Mouse (Mus musculus): ENCODE data around the gene Pgrmc1. TPM values are rescaled to one million over a fixed set of nuclear protein-coding genes. Genes with fewer than 3 reads are reported as not detected.
A peak's percentile ranks its signal among the peaks of the same experiment; 100 is the strongest.
"Not testable (repeated sequence)": the region's sequence is repeated elsewhere in the genome, so short reads cannot be mapped to it uniquely, and the experiment has no call there.

The Pgrmc1 gene
- polyA plus RNA-seq, 1 experiment from 2014 or later: 227 TPM

DNA sequence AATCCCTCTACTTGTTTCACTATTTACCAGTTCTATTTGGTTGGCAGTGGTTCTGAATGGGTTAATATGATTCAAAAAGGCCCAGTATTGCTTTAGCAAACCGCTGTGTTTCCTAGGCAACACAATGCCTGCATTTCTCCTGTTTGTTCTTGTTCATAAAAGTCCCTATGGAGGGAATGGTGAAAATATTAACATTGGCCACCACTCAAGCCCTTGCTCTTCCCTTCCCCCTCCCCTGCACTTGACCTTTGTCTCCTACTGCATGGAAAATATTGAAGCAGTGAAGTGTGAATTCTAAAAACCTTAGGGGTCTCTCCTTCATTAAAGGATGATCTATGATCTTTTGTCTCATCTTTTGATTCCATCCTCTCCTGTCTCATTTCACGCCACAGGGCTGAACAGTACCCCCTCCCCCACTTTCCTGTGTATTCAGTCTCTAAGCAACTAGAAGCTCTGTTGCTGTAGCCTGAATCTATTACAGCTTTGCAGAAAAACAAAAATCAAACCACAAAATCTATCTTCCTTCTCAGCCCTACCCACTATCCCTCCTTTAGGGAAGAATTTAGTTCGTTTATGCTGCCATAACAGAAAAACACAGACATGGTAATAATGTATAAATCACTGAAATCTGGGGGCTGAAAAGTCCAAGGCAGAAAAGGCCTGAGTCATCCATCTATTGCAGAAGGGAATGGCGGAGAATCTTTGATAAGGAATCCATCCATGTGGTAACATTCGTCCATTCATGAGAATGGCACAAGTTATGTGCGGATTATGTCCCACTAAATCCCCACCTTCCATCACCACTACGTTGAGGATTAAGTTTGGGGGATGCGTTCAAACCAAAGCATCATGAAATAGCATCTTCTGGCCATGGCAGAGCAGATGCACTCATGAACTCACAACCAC, 10.4 kb upstream of the Pgrmc1 start:
- Histone ChIP-seq H3K4me1 (no peaks in the 10 kb centered on the region), H3K27me3 (replicated peaks) (no peaks in the 10 kb centered on the region), H3K36me3 (no peaks in the 10 kb centered on the region), H3K27ac (no peak overlapping the region), H3K9me3 (no peaks in the 10 kb centered on the region), H3K9ac (no peak overlapping the region), H3K4me2 (no peak overlapping the region), H3K4me3 (replicated peaks) (no peak overlapping the region)
- WGBS: 61% methylated on average over 8 of the region's 8 CpGs
- no peak for ATAC-seq (ENCODE audit: insufficient read depth, low FRiP score, low read depth)

DNA sequence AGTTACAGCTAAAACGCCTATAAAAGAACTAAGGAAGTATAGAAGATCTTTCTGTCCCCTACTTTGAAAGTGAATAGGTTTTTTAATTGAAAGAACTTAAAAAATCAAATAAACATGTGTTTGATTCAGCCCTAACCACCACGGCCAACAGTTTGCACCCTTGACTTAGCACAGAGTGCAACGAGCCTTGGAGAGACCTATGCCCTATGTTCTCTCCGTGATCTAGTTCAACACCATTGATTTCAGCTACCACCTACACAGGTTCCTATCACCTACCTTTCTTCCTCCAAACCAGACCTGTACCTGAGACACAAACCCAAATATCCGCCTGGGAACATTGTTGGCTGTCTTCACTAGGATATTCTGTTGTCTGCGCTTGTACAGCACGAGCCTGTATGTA, 7.7 kb upstream of the Pgrmc1 start:
- H3K4me2 ChIP-seq: no peak overlapping the region
- WGBS: 83% methylated on average over 7 of the region's 7 CpGs
- no peak for ATAC-seq (ENCODE audit: insufficient read depth, low FRiP score, low read depth)
- H3K27ac ChIP-seq: no peak overlapping the region
- H3K9ac ChIP-seq: no peak overlapping the region
- H3K27me3 ChIP-seq (replicated peaks): no peaks in the 10 kb centered on the region
- H3K9me3 ChIP-seq: no peaks in the 10 kb centered on the region
- no peak overlapping the region for H3K4me3 ChIP-seq (replicated peaks)
- H3K36me3 ChIP-seq: no peaks in the 10 kb centered on the region
- H3K4me1 ChIP-seq: no peaks in the 10 kb centered on the region

DNA sequence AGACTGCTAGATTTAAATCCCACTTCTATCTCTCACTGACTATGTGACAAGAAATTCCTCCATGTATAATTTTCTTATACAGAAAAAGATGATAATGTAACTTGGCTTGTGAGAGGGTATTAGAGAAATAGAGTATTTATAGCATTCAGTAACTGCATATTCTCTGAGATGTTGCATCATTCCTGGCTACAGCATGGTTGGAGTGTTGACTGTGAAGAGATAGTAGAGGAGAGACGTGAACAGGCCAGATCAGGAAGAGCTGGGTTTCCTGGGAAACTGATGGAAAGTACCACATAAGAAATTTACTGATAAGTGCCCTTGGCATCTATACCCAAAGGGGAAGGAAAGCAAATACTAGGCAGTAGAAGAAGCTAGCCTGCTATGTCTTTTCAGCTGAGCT, 6.9 kb upstream of the Pgrmc1 start:
- no peak overlapping the region for H3K9ac ChIP-seq
- no peak for ATAC-seq (ENCODE audit: insufficient read depth, low FRiP score, low read depth)
- no peaks in the 10 kb centered on the region for H3K9me3 ChIP-seq
- H3K4me2 ChIP-seq: no peak overlapping the region
- no peaks in the 10 kb centered on the region for H3K4me1 ChIP-seq
- no peaks in the 10 kb centered on the region for H3K27me3 ChIP-seq (replicated peaks)
- H3K4me3 ChIP-seq (replicated peaks): no peak overlapping the region
- 61% methylated on average over 1 of the region's 1 CpGs for WGBS
- no peak overlapping the region for H3K27ac ChIP-seq
- no peaks in the 10 kb centered on the region for H3K36me3 ChIP-seq

DNA sequence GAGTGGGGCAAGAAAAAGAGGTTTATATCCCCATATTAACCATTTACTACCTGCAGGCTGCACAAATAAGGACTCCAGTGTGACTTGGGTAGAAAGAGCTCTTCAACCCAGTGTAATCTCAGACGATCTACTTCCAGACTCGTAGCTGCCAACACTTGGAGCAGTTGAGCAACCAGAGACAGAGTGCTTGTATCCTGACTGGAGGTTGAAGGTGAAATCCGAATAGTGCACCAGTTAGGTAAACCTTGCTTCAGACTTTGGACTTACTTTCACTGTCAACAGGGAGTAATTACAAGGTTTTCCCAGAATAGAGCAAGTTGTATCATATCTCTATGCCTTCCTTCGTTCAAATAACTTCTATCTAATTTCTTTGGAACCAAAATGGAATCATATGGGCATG, 6.5 kb upstream of the Pgrmc1 start:
- 72% methylated on average over 4 of the region's 4 CpGs for WGBS
- Histone ChIP-seq H3K4me1 (no peaks in the 10 kb centered on the region), H3K9ac (no peak overlapping the region), H3K4me2 (no peak overlapping the region), H3K36me3 (no peaks in the 10 kb centered on the region), H3K4me3 (replicated peaks) (no peak overlapping the region), H3K27me3 (replicated peaks) (no peaks in the 10 kb centered on the region), H3K27ac (no peak overlapping the region), H3K9me3 (no peaks in the 10 kb centered on the region)
- ATAC-seq (ENCODE audit: insufficient read depth, low FRiP score, low read depth): no peak

GRCm38 (mm10) chrX:36595247-36595646, 2.8 kb upstream of the Pgrmc1 start:
- Histone ChIP-seq H3K4me3 (replicated peaks) (no peak overlapping the region), H3K27ac (no peak overlapping the region), H3K27me3 (replicated peaks) (no peaks in the 10 kb centered on the region), H3K4me1 (no peaks in the 10 kb centered on the region), H3K9ac (no peak overlapping the region), H3K9me3 (no peaks in the 10 kb centered on the region), H3K4me2 (no peak overlapping the region), H3K36me3 (no peaks in the 10 kb centered on the region)
- 71% methylated on average over 3 of the region's 3 CpGs for WGBS
- ATAC-seq (ENCODE audit: insufficient read depth, low FRiP score, low read depth): no peak

DNA sequence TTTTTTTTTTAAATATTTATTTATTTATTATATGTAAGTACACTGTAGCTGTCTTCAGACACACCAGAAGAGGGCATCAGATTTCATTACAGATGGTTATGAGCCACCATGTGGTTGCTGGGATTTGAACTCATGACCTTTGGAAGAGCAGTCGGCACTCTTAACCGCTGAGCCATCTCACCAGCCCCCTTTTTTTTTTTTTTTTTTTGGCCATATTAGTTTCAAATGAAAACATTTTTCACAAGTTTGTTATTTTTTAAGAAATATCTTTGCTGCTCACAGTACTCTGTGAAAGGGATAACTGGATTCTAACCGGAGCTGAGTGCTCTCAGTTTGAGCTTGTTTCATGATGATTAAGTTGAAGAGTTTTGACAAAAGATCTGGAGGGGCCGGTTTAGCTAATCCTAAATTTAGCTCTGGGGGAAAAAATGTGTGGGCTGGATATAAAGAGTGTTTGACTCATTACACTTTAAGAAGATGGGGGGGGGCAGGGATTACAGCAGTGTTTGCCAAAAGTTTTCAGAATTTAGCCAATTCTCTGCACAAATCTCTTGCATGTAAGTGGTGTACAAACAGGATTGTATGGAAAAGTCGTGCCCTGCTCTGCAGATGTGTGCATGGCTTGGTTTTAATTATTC, 1.4 kb upstream of the Pgrmc1 start:
- H3K27me3 ChIP-seq (replicated peaks); H3K4me3 ChIP-seq (replicated peaks); H3K9me3 ChIP-seq; ATAC-seq (ENCODE audit: insufficient read depth, low FRiP score, low read depth); H3K4me2 ChIP-seq; H3K4me1 ChIP-seq; H3K36me3 ChIP-seq; H3K9ac ChIP-seq; H3K27ac ChIP-seq: not testable (repeated sequence)
- 53% methylated on average over 5 of the region's 5 CpGs for WGBS

- Histone ChIP-seq H3K9me3 (no peaks in the 10 kb centered on the region), H3K4me2 (peak overlapping the region; percentile 55), H3K4me1 (no peaks in the 10 kb centered on the region), H3K4me3 (replicated peaks) (peak overlapping the region; percentile 56), H3K27me3 (replicated peaks) (no peaks in the 10 kb centered on the region), H3K9ac (peak overlapping the region; percentile 61), H3K36me3 (no peaks in the 10 kb centered on the region), H3K27ac (peak overlapping the region; percentile 79)
- ATAC-seq (ENCODE audit: insufficient read depth, low FRiP score, low read depth): peak; percentile 33
- 25% methylated on average over 35 of the region's 41 CpGs for WGBS
Observed at GRCm38 (mm10) chrX:36598390-36598810, 394 bp downstream of the Pgrmc1 start.

DNA sequence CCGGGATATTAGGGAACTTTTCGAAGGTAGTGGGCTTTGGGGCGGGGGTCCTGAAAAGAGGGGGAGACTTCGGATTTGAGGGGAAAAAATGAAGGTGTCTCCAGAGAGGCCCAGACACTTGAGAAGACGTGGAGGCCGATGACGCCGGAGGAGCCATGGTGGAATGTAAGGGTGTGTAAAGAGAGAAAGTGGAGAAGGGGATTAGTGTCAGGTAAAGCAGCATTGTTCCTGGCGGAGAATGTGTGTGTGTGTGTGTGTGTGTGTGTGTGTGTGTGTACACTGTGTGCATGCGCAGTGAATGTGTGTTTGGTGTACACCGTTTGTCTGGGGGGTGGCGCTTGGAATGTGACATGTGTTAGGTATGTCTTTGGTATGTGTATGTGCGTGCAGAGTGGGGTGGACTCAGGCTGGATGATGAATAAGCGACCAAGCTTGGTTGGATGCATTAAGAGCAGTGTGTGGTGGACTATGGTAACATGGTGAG, 897 bp downstream of the Pgrmc1 start:
- Histone ChIP-seq H3K4me2 (peak overlapping the region; percentile 55), H3K27ac (0 out of 2 replicates have a peak overlapping the region, but pooled peaks have one; percentile 79), H3K9me3 (no peaks in the 10 kb centered on the region), H3K4me3 (replicated peaks) (peak overlapping the region; percentile 56), H3K4me1 (no peaks in the 10 kb centered on the region), H3K27me3 (replicated peaks) (no peaks in the 10 kb centered on the region), H3K36me3 (no peaks in the 10 kb centered on the region), H3K9ac (peak overlapping the region; percentile 61; the same call in 1 of the 2 replicates)
- 32% methylated on average over 14 of the region's 14 CpGs for WGBS
- peak; percentile 57 for ATAC-seq (ENCODE audit: insufficient read depth, low FRiP score, low read depth)

DNA sequence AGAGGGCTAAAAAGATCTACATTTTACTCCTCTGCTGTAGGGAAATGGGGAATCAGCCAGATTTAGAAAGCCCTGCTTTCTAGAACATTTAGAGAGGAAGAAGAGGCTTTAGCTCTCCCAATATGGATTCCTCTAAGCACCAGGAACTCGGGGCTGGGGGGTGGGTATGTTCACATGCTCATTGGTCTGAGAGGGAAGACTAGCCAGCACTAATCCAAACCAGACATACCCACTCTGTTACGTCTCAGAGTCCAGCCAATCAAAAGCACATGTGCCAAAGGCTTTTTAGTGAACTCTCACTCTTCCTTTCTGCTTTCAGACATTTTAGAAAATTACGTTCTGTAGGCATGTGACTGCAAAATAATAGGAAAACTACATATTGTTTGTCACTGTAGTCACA, 1.6 kb downstream of the Pgrmc1 start:
- no peaks in the 10 kb centered on the region for H3K27me3 ChIP-seq (replicated peaks)
- no peaks in the 10 kb centered on the region for H3K9me3 ChIP-seq
- ATAC-seq (ENCODE audit: insufficient read depth, low FRiP score, low read depth): no peak
- H3K9ac ChIP-seq: no peak overlapping the region
- H3K4me1 ChIP-seq: no peaks in the 10 kb centered on the region
- no peak overlapping the region for H3K27ac ChIP-seq
- WGBS: 39% methylated on average over 3 of the region's 3 CpGs
- H3K36me3 ChIP-seq: no peaks in the 10 kb centered on the region
- peak overlapping the region; percentile 55 for H3K4me2 ChIP-seq
- H3K4me3 ChIP-seq (replicated peaks): peak overlapping the region; percentile 56

GRCm38 (mm10) chrX:36600066-36600465, 2.1 kb downstream of the Pgrmc1 start:
- H3K9me3 ChIP-seq: no peaks in the 10 kb centered on the region
- H3K4me2 ChIP-seq: no peak overlapping the region
- no peak for ATAC-seq (ENCODE audit: insufficient read depth, low FRiP score, low read depth)
- no peaks in the 10 kb centered on the region for H3K36me3 ChIP-seq
- H3K27me3 ChIP-seq (replicated peaks): no peaks in the 10 kb centered on the region
- H3K27ac ChIP-seq: no peak overlapping the region
- H3K4me1 ChIP-seq: no peaks in the 10 kb centered on the region
- no peak overlapping the region for H3K4me3 ChIP-seq (replicated peaks)
- 74% methylated on average over 8 of the region's 8 CpGs for WGBS
- no peak overlapping the region for H3K9ac ChIP-seq

GRCm38 (mm10) chrX:36602926-36603325, 4.9 kb downstream of the Pgrmc1 start:
- no peaks in the 10 kb centered on the region for H3K4me1 ChIP-seq
- ATAC-seq (ENCODE audit: insufficient read depth, low FRiP score, low read depth): no peak
- no peaks in the 10 kb centered on the region for H3K36me3 ChIP-seq
- H3K27ac ChIP-seq: no peak overlapping the region
- no peak overlapping the region for H3K4me3 ChIP-seq (replicated peaks)
- no peaks in the 10 kb centered on the region for H3K9me3 ChIP-seq
- H3K9ac ChIP-seq: no peak overlapping the region
- 73% methylated on average over 2 of the region's 2 CpGs for WGBS
- no peaks in the 10 kb centered on the region for H3K27me3 ChIP-seq (replicated peaks)
- H3K4me2 ChIP-seq: no peak overlapping the region

GRCm38 (mm10) chrX:36604040-36604439, 6.0 kb downstream of the Pgrmc1 start:
- no peaks in the 10 kb centered on the region for H3K27me3 ChIP-seq (replicated peaks)
- no peak overlapping the region for H3K4me3 ChIP-seq (replicated peaks)
- 84% methylated on average over 4 of the region's 4 CpGs for WGBS
- H3K27ac ChIP-seq: no peak overlapping the region
- no peaks in the 10 kb centered on the region for H3K4me1 ChIP-seq
- H3K4me2 ChIP-seq: no peak overlapping the region
- H3K36me3 ChIP-seq: no peaks in the 10 kb centered on the region
- no peak overlapping the region for H3K9ac ChIP-seq
- no peaks in the 10 kb centered on the region for H3K9me3 ChIP-seq
- ATAC-seq (ENCODE audit: insufficient read depth, low FRiP score, low read depth): no peak

Measured in stomach, embryonic 15.5 days (tissue).